ENCODE assay signal across 18 mouse cellular contexts in the genomic region with DNA sequence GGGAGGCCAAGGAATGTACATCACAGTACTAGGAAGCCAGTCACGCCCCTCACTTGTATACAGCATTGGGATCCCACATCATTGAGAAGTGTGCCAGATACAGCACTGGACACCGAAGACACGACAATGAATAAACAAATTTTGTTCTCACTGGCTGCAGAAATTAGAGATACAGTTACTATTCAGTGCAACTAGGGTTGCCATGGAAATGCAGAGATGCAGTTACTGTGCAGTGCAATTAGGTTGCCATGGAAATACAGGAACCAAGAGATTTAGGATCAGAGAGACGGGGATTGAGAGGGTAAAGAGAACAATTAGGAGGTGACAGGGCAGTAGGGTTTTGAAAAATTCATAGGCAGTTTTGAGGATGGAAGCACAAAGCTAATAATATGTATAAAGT. TPM values are rescaled to one million over a fixed set of nuclear protein-coding genes. Genes with fewer than 3 reads are reported as not detected.
DNase-seq lines count a peak whose midpoint lies in the region; ATAC-seq and TF ChIP-seq lines count a peak whose summit lies in the region.
"Had no signal": no experiment of that assay in that cellular context is flagged by ENCODE, and none has a peak within 500 bp of the region (broad histone marks: within the 10 kb centered on the region; RNA-seq: fewer than 3 reads in every experiment).

No protein-coding gene starts in this region.

- WGBS in embryonic facial prominence, embryonic 11.5 days: 63% methylated on average over 4 of the region's 4 CpGs
- WGBS in embryonic facial prominence, embryonic 10.5 days: 78% methylated on average over 4 of the region's 4 CpGs
- WGBS in hindbrain, embryonic 15.5 days: 39% methylated on average over 4 of the region's 4 CpGs
- 39% methylated on average over 4 of the region's 4 CpGs for WGBS in neural tube, embryonic 15.5 days
- WGBS in heart, embryonic 11.5 days (ENCODE audit: insufficient replicate concordance): 76% methylated on average over 4 of the region's 4 CpGs

- no peaks in the 10 kb centered on the region for H3K4me1 ChIP-seq in embryonic facial prominence, embryonic 11.5 days (ENCODE audit: control insufficient read depth, insufficient read depth, low read length)
- peaks cover 12% of the 10 kb centered on the region for H3K4me1 ChIP-seq in embryonic facial prominence, embryonic 10.5 days
- peaks cover 7% of the 10 kb centered on the region; the same call in 1 of the 2 replicates for H3K4me1 ChIP-seq in hindbrain, embryonic 15.5 days (replicated peaks)
- peaks cover 14% of the 10 kb centered on the region for H3K4me1 ChIP-seq in neural tube, embryonic 15.5 days
- no peaks in the 10 kb centered on the region for H3K4me1 ChIP-seq in heart, embryonic 11.5 days (ENCODE audit: control insufficient read depth, insufficient read depth, low read length)
- H3K4me1 ChIP-seq: heart, embryonic 13.5 days; limb, embryonic 12.5 days; liver, embryonic 15.5 days had no signal

- H3K4me2 ChIP-seq in embryonic facial prominence, embryonic 11.5 days (ENCODE audit: low read depth, low read length): no peak overlapping the region
- no peak overlapping the region for H3K4me2 ChIP-seq in hindbrain, embryonic 15.5 days
- H3K4me2 ChIP-seq in neural tube, embryonic 15.5 days: no peak overlapping the region
- no peak overlapping the region for H3K4me2 ChIP-seq in heart, embryonic 11.5 days
- H3K4me2 ChIP-seq: heart, embryonic 13.5 days; limb, embryonic 12.5 days; liver, embryonic 15.5 days had no signal

- no peak overlapping the region for H3K27ac ChIP-seq in embryonic facial prominence, embryonic 11.5 days (replicated peaks; ENCODE audit: low read depth, low read length)
- no peak overlapping the region for H3K27ac ChIP-seq in embryonic facial prominence, embryonic 10.5 days (replicated peaks)
- no peak overlapping the region for H3K27ac ChIP-seq in left cerebral cortex, adult 2 months
- peak overlapping the region; percentile 62 for H3K27ac ChIP-seq in hindbrain, embryonic 15.5 days (replicated peaks)
- H3K27ac ChIP-seq in neural tube, embryonic 15.5 days (replicated peaks): peak overlapping the region; percentile 10; the same call in 1 of the 2 replicates
- H3K27ac ChIP-seq in heart, embryonic 11.5 days (ENCODE audit: low read depth, low read length): no peak overlapping the region
- H3K27ac ChIP-seq: heart, embryonic 13.5 days; limb, embryonic 12.5 days; liver, embryonic 15.5 days had no signal

- H3K4me3 ChIP-seq in embryonic facial prominence, embryonic 11.5 days (ENCODE audit: low read depth, low read length): no peak overlapping the region
- H3K4me3 ChIP-seq in embryonic facial prominence, embryonic 10.5 days: no peak overlapping the region
- no peak overlapping the region for H3K4me3 ChIP-seq in left cerebral cortex, adult 2 months
- H3K4me3 ChIP-seq in hindbrain, embryonic 15.5 days: no peak overlapping the region
- H3K4me3 ChIP-seq in neural tube, embryonic 15.5 days (replicated peaks): no peak overlapping the region
- H3K4me3 ChIP-seq in heart, embryonic 11.5 days (ENCODE audit: low read depth, low read length): no peak overlapping the region
- H3K4me3 ChIP-seq: heart, embryonic 13.5 days; limb, embryonic 12.5 days; liver, embryonic 15.5 days had no signal

- peak; percentile 45 for DNase-seq in embryonic facial prominence, embryonic 11.5 days (ENCODE audit: low spot score)
- no peak for DNase-seq in embryonic facial prominence, embryonic 10.5 days (ENCODE audit: low spot score)
- DNase-seq in left cerebral cortex, postnatal 25 days (ENCODE audit: low spot score in 2 of 2): peak; percentile 19 to 27
- DNase-seq in left cerebral cortex, adult 2 months (ENCODE audit: extremely low spot score in 1 of 2, low spot score in 2 of 2): no peak
- DNase-seq: cerebellum, adult 9-11 months; gastrocnemius, postnatal 25 days; kidney, adult 9 months; right cerebral cortex, postnatal 4 days; thymus, postnatal 25 days had no signal

- no peaks in the 10 kb centered on the region for H3K36me3 ChIP-seq in embryonic facial prominence, embryonic 11.5 days (replicated peaks; ENCODE audit: control insufficient read depth, insufficient read depth, low read depth, low read length)
- H3K36me3 ChIP-seq in embryonic facial prominence, embryonic 10.5 days (replicated peaks): no peaks in the 10 kb centered on the region
- H3K36me3 ChIP-seq in hindbrain, embryonic 15.5 days: no peaks in the 10 kb centered on the region
- no peaks in the 10 kb centered on the region for H3K36me3 ChIP-seq in neural tube, embryonic 15.5 days
- no peaks in the 10 kb centered on the region for H3K36me3 ChIP-seq in heart, embryonic 11.5 days (ENCODE audit: control insufficient read depth, insufficient read depth, low read length)
- H3K36me3 ChIP-seq: heart, embryonic 13.5 days; limb, embryonic 12.5 days; liver, embryonic 15.5 days had no signal

- TF ChIP-seq CTCF in left cerebral cortex, adult 2 months (IDR thresholded peaks at IDR 0.05): no peak

- H3K27me3 ChIP-seq in embryonic facial prominence, embryonic 11.5 days (ENCODE audit: control insufficient read depth, insufficient read depth, low read length): no peaks in the 10 kb centered on the region
- H3K27me3 ChIP-seq in embryonic facial prominence, embryonic 10.5 days (replicated peaks; ENCODE audit: low read depth, poor library complexity, severe bottlenecking): no peaks in the 10 kb centered on the region
- H3K27me3 ChIP-seq in hindbrain, embryonic 15.5 days: no peaks in the 10 kb centered on the region
- no peaks in the 10 kb centered on the region for H3K27me3 ChIP-seq in neural tube, embryonic 15.5 days (replicated peaks)
- H3K27me3 ChIP-seq in heart, embryonic 11.5 days (ENCODE audit: control insufficient read depth, insufficient read depth, low read length): no peaks in the 10 kb centered on the region
- H3K27me3 ChIP-seq: limb, embryonic 12.5 days; liver, embryonic 15.5 days had no signal

- no peak overlapping the region for H3K9ac ChIP-seq in embryonic facial prominence, embryonic 11.5 days (replicated peaks; ENCODE audit: low read length)
- H3K9ac ChIP-seq in hindbrain, embryonic 15.5 days: no peak overlapping the region
- no peak overlapping the region for H3K9ac ChIP-seq in neural tube, embryonic 15.5 days (replicated peaks)
- H3K9ac ChIP-seq in heart, embryonic 11.5 days (ENCODE audit: low read depth, low read length): no peak overlapping the region
- H3K9ac ChIP-seq: heart, embryonic 13.5 days; limb, embryonic 12.5 days; liver, embryonic 15.5 days had no signal

- no peaks in the 10 kb centered on the region for H3K9me3 ChIP-seq in embryonic facial prominence, embryonic 11.5 days (replicated peaks; ENCODE audit: control insufficient read depth, low read length)
- H3K9me3 ChIP-seq in embryonic facial prominence, embryonic 10.5 days: no peaks in the 10 kb centered on the region
- H3K9me3 ChIP-seq in hindbrain, embryonic 15.5 days: no peaks in the 10 kb centered on the region
- H3K9me3 ChIP-seq in neural tube, embryonic 15.5 days (replicated peaks): no peaks in the 10 kb centered on the region
- no peaks in the 10 kb centered on the region for H3K9me3 ChIP-seq in heart, embryonic 11.5 days (replicated peaks; ENCODE audit: control insufficient read depth, low read length)
- H3K9me3 ChIP-seq: heart, embryonic 13.5 days; limb, embryonic 12.5 days; liver, embryonic 15.5 days had no signal

- ATAC-seq in embryonic facial prominence, embryonic 11.5 days (replicated peaks; ENCODE audit: insufficient number of reproducible peaks, low FRiP score, low TSS enrichment, low read depth): no peak
- ATAC-seq in hindbrain, embryonic 15.5 days (ENCODE audit: low FRiP score, low read depth): peak; percentile 77; the same call in 1 of the 2 replicates
- ATAC-seq in neural tube, embryonic 15.5 days (ENCODE audit: low FRiP score): peak; percentile 86
- ATAC-seq in inflammation-experienced regulatory T-cells, adult 6 months: no peak
- no peak for ATAC-seq in heart, embryonic 11.5 days (replicated peaks; ENCODE audit: insufficient number of reproducible peaks, low FRiP score, low TSS enrichment)

- intact Hi-C loops in left cerebral cortex, postnatal 25 days (cut with DNase I): no loop called here
- intact Hi-C loops in left cerebral cortex, adult 2 months (cut with DNase I): no loop called here

RNA-seq across cellular contexts. Expression of a gene that starts 29.4 kb away (rescaled TPM):
- polyA plus RNA-seq in embryonic facial prominence, embryonic 11.5 days (2014; fragmentation: Nextera tagmentation; extraction: Ambion mirVana): 0.72 and 0.75 TPM in 2 replicates
- polyA plus RNA-seq in embryonic facial prominence, embryonic 10.5 days (2016; fragmentation: Nextera tagmentation; extraction: Ambion mirVana): 1.2 and 1.7 TPM in 2 replicates
- total RNA-seq in left cerebral cortex, postnatal 25 days (2021): not detected
- total RNA-seq in left cerebral cortex, adult 2 months (2021): not detected
- polyA plus RNA-seq in hindbrain, embryonic 15.5 days (2015; fragmentation: Nextera tagmentation; extraction: Ambion mirVana): 2.4 and 2.6 TPM in 2 replicates
- polyA plus RNA-seq in neural tube, embryonic 15.5 days (2015; fragmentation: Nextera tagmentation; extraction: Ambion mirVana): 1.8 and 2.0 TPM in 2 replicates
- under 1 TPM; 0.20 to 0.55 (median 0.39) TPM for polyA plus RNA-seq in inflammation-experienced regulatory T-cells, adult 6 months (2017; shearing (Covaris generic))
- 0.38 and 0.84 TPM in 2 replicates for polyA plus RNA-seq in heart, embryonic 11.5 days (2014; fragmentation: Nextera tagmentation; extraction: Ambion mirVana)
- total RNA-seq: gastrocnemius, postnatal 25 days; layer of hippocampus, adult 18-20 months; monocyte, adult 5-6 weeks had no signal

RNA-seq across cellular contexts. Expression of a gene that starts 32.5 kb away (rescaled TPM):
- polyA plus RNA-seq in embryonic facial prominence, embryonic 11.5 days (2014; fragmentation: Nextera tagmentation; extraction: Ambion mirVana): 27.4 and 32.6 TPM in 2 replicates
- 50.9 and 52.1 TPM in 2 replicates for polyA plus RNA-seq in embryonic facial prominence, embryonic 10.5 days (2016; fragmentation: Nextera tagmentation; extraction: Ambion mirVana)
- 10 to 100 TPM; 60.9 to 62.9 TPM for total RNA-seq in left cerebral cortex, postnatal 25 days (2021)
- 10 to 100 TPM; 60.7 to 66.0 TPM for total RNA-seq in left cerebral cortex, adult 2 months (2021)
- 37.9 and 38.9 TPM in 2 replicates for polyA plus RNA-seq in hindbrain, embryonic 15.5 days (2015; fragmentation: Nextera tagmentation; extraction: Ambion mirVana)
- 36.0 and 36.7 TPM in 2 replicates for polyA plus RNA-seq in neural tube, embryonic 15.5 days (2015; fragmentation: Nextera tagmentation; extraction: Ambion mirVana)
- 10 to 100 TPM; 45.7 to 65.2 (median 47.4) TPM for polyA plus RNA-seq in inflammation-experienced regulatory T-cells, adult 6 months (2017; shearing (Covaris generic))
- 36.5 and 36.8 TPM in 2 replicates for polyA plus RNA-seq in heart, embryonic 11.5 days (2014; fragmentation: Nextera tagmentation; extraction: Ambion mirVana)

RNA-seq across cellular contexts. Expression of a gene that starts 43.6 kb away (rescaled TPM):
- polyA plus RNA-seq in embryonic facial prominence, embryonic 11.5 days (2014; fragmentation: Nextera tagmentation; extraction: Ambion mirVana): 31.7 and 35.0 TPM in 2 replicates
- 58.4 and 62.9 TPM in 2 replicates for polyA plus RNA-seq in embryonic facial prominence, embryonic 10.5 days (2016; fragmentation: Nextera tagmentation; extraction: Ambion mirVana)
- total RNA-seq in left cerebral cortex, postnatal 25 days (2021): 10 to 100 TPM; 41.3 to 46.5 TPM
- total RNA-seq in left cerebral cortex, adult 2 months (2021): 10 to 100 TPM; 43.5 to 51.0 TPM
- 66.7 and 68.2 TPM in 2 replicates for polyA plus RNA-seq in hindbrain, embryonic 15.5 days (2015; fragmentation: Nextera tagmentation; extraction: Ambion mirVana)
- polyA plus RNA-seq in neural tube, embryonic 15.5 days (2015; fragmentation: Nextera tagmentation; extraction: Ambion mirVana): 69.4 and 73.6 TPM in 2 replicates
- 10 to 100 TPM in 2 of 3 experiments, 1 to 10 TPM in 1; 7.9 to 12.0 (median 11.4) TPM for polyA plus RNA-seq in inflammation-experienced regulatory T-cells, adult 6 months (2017; shearing (Covaris generic))
- polyA plus RNA-seq in heart, embryonic 11.5 days (2014; fragmentation: Nextera tagmentation; extraction: Ambion mirVana): 31.3 and 31.4 TPM in 2 replicates

Comparison
In these comparisons a context has a peak if more than half of its experiments do, and no peak if none do; other contexts are left out.
1. DNase-seq: peak in embryonic facial prominence, embryonic 11.5 days (single experiment) and left cerebral cortex, postnatal 25 days (2 of 2); none in embryonic facial prominence, embryonic 10.5 days (single experiment) and left cerebral cortex, adult 2 months (0 of 2).
2. ATAC-seq: peak in hindbrain, embryonic 15.5 days (single experiment) and neural tube, embryonic 15.5 days (single experiment); none in embryonic facial prominence, embryonic 11.5 days (single experiment), inflammation-experienced regulatory T-cells, adult 6 months (single experiment) and heart, embryonic 11.5 days (single experiment).
3. H3K27ac ChIP-seq: peak in hindbrain, embryonic 15.5 days (single experiment) and neural tube, embryonic 15.5 days (single experiment); none in embryonic facial prominence, embryonic 11.5 days (single experiment), embryonic facial prominence, embryonic 10.5 days (single experiment), left cerebral cortex, adult 2 months (single experiment) and heart, embryonic 11.5 days (single experiment).